14 mouse cellular contexts compared by ENCODE assay signal in genomic region chr19:23697861-23698260, GRCm38 (mm10). TPM values are rescaled to one million over a fixed set of nuclear protein-coding genes. Genes with fewer than 3 reads are reported as not detected.
DNase-seq lines count a peak whose midpoint lies in the region; ATAC-seq lines count a peak whose summit lies in the region.
"Had no signal": no experiment of that assay in that cellular context is flagged by ENCODE, and none has a peak within 500 bp of the region (broad histone marks: within the 10 kb centered on the region; RNA-seq: fewer than 3 reads in every experiment).

No protein-coding gene starts in this region.

- H3K36me3 ChIP-seq in heart, embryonic 11.5 days (ENCODE audit: control insufficient read depth, insufficient read depth, low read length), result peaks cover 16% of the 10 kb centered on the region

- H3K27me3 ChIP-seq in heart, embryonic 11.5 days (ENCODE audit: control insufficient read depth, insufficient read depth, low read length), result no peaks in the 10 kb centered on the region
- H3K27me3 ChIP-seq: heart, embryonic 15.5 days; intestine, embryonic 15.5 days had no signal

- H3K4me2 ChIP-seq in heart, embryonic 11.5 days, result no peak overlapping the region
- H3K4me2 ChIP-seq: heart, embryonic 15.5 days; intestine, embryonic 15.5 days had no signal

- no peaks in the 10 kb centered on the region for H3K4me1 ChIP-seq in heart, embryonic 11.5 days (ENCODE audit: control insufficient read depth, insufficient read depth, low read length)
- H3K4me1 ChIP-seq: forebrain, embryonic 10.5 days; intestine, embryonic 15.5 days had no signal

- H3K9ac ChIP-seq in heart, embryonic 11.5 days (ENCODE audit: low read depth, low read length), result no peak overlapping the region
- H3K9ac ChIP-seq: heart, embryonic 15.5 days; intestine, embryonic 15.5 days had no signal

- ATAC-seq in heart, embryonic 11.5 days (replicated peaks; ENCODE audit: insufficient number of reproducible peaks, low FRiP score, low TSS enrichment), result no peak
- no peak for ATAC-seq in megakaryocyte progenitor cell, adult 5-6 weeks (replicated peaks; ENCODE audit: poor library complexity)
- ATAC-seq: intestine, embryonic 15.5 days had no signal

- no peaks in the 10 kb centered on the region for H3K9me3 ChIP-seq in heart, embryonic 11.5 days (replicated peaks; ENCODE audit: control insufficient read depth, low read length)
- H3K9me3 ChIP-seq: forebrain, embryonic 10.5 days; heart, embryonic 15.5 days; intestine, embryonic 15.5 days had no signal

- DNase-seq in heart, adult 8-10 months (ENCODE audit: low spot score), result peak; percentile 4
- DNase-seq in R1 (ENCODE audit: low read depth, low spot score), result peak; percentile 30
- DNase-seq in adrenal gland, postnatal 25 days, result peak; percentile 21
- peak; percentile 15 for DNase-seq in mesoderm, embryonic 11.5 days (ENCODE audit: low read depth, low spot score)
- DNase-seq in cerebellum, postnatal 4 days (ENCODE audit: low spot score in 2 of 2), result no peak

- no peak overlapping the region for H3K4me3 ChIP-seq in heart, embryonic 11.5 days (ENCODE audit: low read depth, low read length)
- H3K4me3 ChIP-seq: forebrain, embryonic 10.5 days; heart, embryonic 15.5 days; intestine, embryonic 15.5 days; myocyte had no signal

- WGBS in heart, embryonic 11.5 days (ENCODE audit: insufficient replicate concordance), result 82% methylated on average over 8 of the region's 8 CpGs

- H3K27ac ChIP-seq in heart, embryonic 11.5 days (ENCODE audit: low read depth, low read length), result no peak overlapping the region
- H3K27ac ChIP-seq: forebrain, embryonic 10.5 days; heart, embryonic 15.5 days; intestine, embryonic 15.5 days; macrophage had no signal

RNA-seq across cellular contexts. Expression of gene Ptar1, which starts 10.6 kb away (rescaled TPM):
- 10 to 100 TPM; 16.4 to 24.8 (median 21.4) TPM for total RNA-seq in heart, adult 8-10 months (2022)
- polyA plus RNA-seq in heart, embryonic 11.5 days (2014; fragmentation: Nextera tagmentation; extraction: Ambion mirVana), result 4.6 and 7.3 TPM in 2 replicates
- total RNA-seq in adrenal gland, postnatal 25 days (2021), result 20.2 and 29.8 TPM in 2 replicates
- total RNA-seq in megakaryocyte progenitor cell, adult 5-6 weeks (2015), result 11.6 and 15.5 TPM in 2 replicates
- total RNA-seq in megakaryocyte progenitor cell, adult 5-6 weeks (2017), result 11.0 and 13.6 TPM in 2 replicates

RNA-seq across cellular contexts. Expression of gene 1700028P14Rik, which starts 45.2 kb away (rescaled TPM):
- not detected for total RNA-seq in heart, adult 8-10 months (2022)
- polyA plus RNA-seq in heart, embryonic 11.5 days (2014; fragmentation: Nextera tagmentation; extraction: Ambion mirVana), result not detected in 2 replicates
- 0.49 TPM in 1 of 2 replicates, not detected in the other for total RNA-seq in adrenal gland, postnatal 25 days (2021)
- total RNA-seq in megakaryocyte progenitor cell, adult 5-6 weeks (2015), result not detected in 2 replicates
- total RNA-seq in megakaryocyte progenitor cell, adult 5-6 weeks (2017), result not detected in 2 replicates
- polyA plus RNA-seq: heart, embryonic 15.5 days; intestine, embryonic 15.5 days; limb, embryonic 11.5 days; macrophage; myocyte; stomach, embryonic 14.5 days had no signal

Comparison
In these comparisons a context has a peak if more than half of its experiments do, and no peak if none do; other contexts are left out.
1. DNase-seq: peak in heart, adult 8-10 months (single experiment), R1 (single experiment), adrenal gland, postnatal 25 days (single experiment) and mesoderm, embryonic 11.5 days (single experiment); none in cerebellum, postnatal 4 days (0 of 2).